Mouse (Mus musculus): ENCODE data around the gene Ide.
A peak's percentile ranks its signal among the peaks of the same experiment; 100 is the strongest.

Ide gene

GRCm38 (mm10) chr19:37337752-37338151, at the start of gene Ide:
Gene Ide (minus strand): TSS chr19:37337852.
- no peak for DNase-seq

DNA sequence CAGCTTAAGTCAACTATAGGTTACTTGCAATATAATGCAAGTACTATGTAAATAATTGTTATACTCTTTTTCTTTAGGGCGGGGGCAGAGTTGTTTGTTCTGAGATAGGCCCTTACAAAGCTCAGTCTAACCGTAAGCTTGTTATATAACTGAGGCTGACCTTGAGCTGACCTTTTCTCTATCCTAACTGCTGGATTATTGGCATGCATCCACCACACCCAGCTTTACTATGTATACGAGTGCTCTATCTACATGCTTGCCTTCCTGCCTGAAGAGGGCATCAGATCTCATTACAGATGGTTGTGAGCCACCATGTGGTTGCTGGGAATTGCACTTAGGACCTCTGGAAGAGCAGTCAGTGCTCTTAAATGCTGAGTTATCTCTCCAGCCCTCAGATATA, 48.5 kb upstream of the Ide start:
- DNase-seq, result no peak

DNA sequence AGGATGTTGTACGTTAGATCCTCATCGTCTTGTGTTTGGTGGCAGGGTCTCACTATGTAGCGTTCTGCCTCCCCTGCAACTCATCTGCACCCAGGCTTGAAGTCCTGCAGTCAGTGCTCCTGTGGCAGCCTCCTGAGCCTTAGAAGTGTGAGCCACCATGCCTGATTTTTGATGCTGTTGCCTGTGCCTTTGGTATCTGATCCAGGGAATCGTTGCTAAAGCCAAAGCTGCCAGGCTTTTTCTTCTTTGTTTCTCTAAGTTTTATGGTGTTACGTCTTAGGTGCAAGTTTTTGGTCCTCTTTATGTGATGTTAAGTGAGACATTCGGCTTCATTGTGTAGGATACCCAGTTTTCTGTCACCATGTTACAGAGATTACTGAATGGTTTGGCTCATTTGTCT, 41.2 kb upstream of the Ide start:
- DNase-seq, result no peak

GRCm38 (mm10) chr19:37377404-37377990, 39.8 kb upstream of the Ide start:
- DNase-seq, result no peak

GRCm38 (mm10) chr19:37376841-37377240, 39.2 kb upstream of the Ide start:
- DNase-seq, result peak; percentile 10

DNA sequence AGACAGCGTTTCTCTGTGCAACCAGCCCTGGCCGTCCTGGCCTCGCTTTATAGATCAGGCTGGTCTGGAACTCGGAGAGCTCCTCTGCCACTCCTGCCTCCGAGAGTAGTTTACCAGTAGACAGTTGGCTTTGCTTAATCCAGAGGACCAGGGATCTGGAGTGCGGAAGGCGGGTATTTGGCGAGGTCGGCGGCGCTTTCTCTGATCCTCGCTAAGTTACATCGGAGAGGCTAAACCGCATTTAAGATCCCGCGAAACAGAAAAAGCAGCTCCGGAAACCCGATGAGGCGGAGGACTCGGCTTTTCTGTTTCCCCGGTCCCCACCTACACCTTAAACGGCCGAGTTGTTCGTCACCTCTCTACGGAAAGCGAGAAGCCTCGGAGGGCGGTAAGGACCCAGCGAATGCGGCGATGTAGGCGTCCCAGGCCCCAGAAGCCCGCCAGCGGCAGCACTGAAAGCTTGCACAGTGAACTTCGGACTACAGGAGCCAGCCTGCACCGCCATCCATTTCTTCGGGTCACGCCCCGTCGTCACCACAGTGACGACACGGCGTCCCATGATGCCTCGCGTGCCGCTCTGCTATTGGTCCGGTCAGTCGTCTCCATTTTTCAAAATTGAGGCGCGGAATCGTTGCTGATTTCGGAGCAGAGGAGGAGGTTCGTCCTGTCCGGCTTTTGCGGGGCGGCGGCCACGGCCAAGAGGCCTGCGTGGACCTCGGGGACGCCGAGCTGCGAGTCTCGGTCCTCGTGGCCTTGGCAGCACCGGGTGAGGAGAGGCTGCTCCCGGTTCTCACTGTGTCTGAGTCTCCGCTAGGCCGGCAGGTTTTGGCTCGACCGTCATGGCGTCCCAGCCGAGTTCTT, 38.3 kb upstream of the Ide start, which contains the start of gene Kif11:
Gene Kif11 (plus strand): TSS at position 649 of the 861 bp plus-strand sequence.
- DNase-seq, result peak; percentile 95

- DNase-seq, result peak; percentile 9
These were observed 37.5 kb upstream of the Ide start for GRCm38 (mm10) chr19:37374941-37375754.

DNA sequence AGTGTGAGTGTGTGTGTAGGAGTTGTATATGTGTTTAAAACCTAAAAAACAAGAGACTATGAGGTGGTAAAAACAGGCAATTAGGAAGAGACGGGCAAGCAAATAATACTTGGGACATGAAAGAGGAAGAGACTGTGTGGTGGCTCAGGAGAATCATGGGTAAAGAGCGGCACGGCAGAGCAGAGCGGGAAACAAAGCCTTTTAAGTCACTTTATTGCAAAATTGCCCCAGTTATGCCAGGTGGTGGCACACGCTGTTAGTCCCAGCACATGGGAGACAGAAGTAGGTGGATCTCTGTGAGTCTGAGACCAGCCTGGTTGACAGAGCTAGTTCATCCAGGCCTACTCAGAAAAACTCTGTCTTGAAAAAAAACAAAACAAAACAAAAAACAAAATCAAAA, 32.7 kb upstream of the Ide start:
- no peak for DNase-seq

DNA sequence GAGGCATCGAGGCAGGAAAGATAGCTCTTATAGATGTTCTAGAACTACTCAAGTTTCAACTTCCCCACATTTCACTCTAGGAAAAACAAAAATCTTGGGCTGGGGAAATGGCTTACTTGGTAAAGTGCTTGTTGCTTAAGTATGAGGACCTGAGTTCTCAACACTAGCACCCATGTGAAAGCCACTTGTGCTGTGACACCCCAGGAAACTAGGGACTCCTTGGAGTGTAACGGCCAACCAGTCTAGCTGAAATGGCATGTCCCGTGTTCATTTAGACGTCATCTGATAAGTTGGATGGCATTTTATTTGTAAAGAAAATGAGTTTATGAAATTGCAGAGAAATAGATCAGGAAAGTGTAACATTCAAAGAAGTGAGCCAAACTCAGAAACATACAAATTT, 32.3 kb upstream of the Ide start:
- DNase-seq, result no peak

GRCm38 (mm10) chr19:37368990-37369389, 31.3 kb upstream of the Ide start:
- DNase-seq, result no peak

DNA sequence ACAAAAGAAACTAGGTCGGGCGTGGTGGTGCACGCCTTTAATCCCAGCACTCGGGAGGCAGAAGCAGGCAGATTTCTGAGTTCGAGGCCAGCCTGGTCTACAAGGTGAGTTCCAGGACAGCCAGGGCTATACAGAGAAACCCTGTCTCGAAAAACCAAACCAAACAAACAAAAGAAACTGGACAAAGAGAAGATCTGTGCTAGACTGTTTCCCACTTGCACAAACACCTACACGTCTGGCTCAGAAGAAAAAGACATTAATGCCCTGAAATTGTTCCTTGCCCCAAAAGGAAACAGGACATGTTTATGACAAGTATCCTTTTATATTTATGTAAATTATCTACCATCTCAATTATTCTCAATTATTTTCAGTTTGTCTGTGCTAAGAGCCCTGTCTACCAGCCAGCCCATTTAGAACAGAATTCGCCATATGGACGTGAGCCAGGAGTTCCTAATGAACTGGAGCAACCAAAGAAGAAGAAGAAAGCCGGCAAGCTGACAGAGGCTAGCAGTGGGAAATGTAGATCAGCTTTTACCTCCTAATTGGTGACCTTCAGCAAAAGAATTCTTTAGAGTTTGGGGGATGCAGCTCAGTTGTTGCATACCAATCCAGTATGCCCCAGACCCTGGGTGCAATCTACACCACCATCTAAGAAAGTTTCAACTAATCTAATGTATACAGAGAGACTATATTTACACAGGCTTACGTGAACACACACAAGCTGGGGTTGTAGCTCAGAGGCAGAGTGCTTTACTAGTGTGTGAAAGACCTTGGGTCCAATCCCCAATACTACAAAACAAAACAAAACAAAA, 25.7 kb upstream of the Ide start:
- DNase-seq, result no peak

- no peak for DNase-seq
These were observed 24.9 kb upstream of the Ide start for GRCm38 (mm10) chr19:37362545-37362944.

- no peak for DNase-seq
These were observed 22.4 kb upstream of the Ide start for GRCm38 (mm10) chr19:37360044-37360443.

DNA sequence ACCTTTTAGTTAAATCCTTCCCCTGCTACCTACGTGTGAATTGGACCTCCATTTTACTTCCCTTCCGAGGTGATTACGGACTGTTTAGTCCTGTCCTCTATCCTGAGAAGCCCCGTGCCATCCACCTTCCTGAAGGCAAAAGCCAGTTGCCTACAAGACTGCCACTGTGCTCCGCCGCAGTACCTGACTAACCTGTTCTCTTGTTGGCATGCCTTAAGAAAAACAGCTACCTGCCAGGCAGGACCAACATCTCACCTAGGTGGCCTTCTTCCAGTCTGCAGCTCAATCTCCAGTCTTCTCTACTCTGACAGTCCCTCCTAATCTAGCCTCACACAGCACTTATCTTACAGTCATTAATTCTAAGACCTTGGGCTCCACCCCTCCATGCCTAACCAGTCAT, 15.7 kb upstream of the Ide start:
- no peak for DNase-seq

DNA sequence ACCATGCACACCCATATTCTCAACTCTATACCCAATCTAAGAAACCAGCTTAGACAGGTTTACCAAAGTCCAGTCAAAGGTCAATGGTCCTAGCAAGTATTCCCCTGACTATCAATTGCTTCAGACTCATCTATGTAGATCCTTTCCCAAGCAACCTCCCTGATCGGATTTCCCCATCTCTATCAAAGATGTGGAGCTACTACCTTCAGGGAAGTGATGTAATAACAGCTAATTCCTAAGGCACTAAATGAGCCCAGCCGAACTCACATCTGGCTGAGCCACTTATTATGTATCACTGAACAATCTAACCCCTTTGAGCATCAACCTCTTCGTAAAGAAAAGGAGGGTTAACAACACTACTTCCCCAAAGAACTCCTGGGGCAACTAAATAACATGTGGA, 15.1 kb upstream of the Ide start:
- DNase-seq, result no peak

DNA sequence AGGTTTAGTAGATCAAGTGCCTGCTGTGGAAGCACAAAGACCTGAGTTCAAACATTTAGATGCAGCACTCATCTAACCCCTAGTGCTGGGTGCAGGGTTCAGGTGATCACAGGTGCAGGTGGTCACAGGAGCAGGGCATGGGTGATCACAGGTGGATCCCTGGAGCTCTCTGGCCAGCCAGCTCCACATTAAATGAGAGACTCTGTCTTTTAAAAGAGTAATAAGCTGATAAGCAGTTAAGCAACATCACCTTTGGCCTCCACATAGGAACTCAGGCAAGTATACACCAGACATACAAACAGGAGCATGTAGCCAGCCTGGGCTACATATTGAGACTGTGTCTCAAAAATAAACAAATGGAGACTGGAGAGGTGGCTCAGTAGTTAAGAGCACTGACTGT, 11.3 kb upstream of the Ide start:
- DNase-seq, result no peak

GRCm38 (mm10) chr19:37348331-37348730, 10.7 kb upstream of the Ide start:
- no peak for DNase-seq

DNA sequence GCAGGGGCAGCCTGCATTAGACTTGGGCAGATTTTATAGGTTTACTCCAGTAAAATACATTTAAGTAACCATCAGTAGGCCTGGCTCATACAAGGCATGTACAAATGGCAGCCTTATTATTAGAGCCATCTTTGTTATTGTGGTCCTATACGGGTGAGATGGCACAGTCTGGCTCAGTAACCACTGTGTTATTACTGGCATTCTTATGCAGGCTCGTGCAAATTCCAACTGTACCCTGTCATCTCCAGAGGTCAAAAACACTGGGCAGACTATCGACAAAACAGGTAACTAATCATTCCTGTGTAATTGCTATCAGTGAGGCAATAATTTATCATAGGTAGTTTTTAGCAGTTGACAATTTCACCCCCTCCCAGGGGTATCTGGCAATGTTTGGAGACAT, 8.6 kb upstream of the Ide start:
- no peak for DNase-seq

GRCm38 (mm10) chr19:37343899-37344298, 6.2 kb upstream of the Ide start:
- DNase-seq, result no peak

GRCm38 (mm10) chr19:37340931-37341330, 3.3 kb upstream of the Ide start:
- DNase-seq, result no peak

DNA sequence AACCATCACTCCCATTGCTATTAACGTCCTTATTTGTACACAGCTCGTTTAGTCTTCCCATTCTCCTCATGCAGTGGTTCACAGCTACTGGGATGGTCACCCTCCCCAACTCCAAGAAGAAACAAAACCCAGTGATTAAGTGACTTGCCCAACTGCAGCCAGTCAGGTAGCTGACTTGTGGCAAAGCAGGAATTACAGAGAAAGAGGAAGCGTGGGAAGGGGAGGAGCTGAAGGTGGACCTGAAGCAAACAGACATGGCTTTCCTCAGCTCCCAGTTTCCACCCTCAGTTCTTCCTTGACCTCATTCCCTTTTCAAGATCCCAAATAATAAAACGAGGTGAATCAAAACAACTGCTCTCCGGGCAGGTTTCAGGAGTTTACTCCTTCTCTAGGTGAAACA, 2.8 kb upstream of the Ide start:
- DNase-seq, result no peak

DNA sequence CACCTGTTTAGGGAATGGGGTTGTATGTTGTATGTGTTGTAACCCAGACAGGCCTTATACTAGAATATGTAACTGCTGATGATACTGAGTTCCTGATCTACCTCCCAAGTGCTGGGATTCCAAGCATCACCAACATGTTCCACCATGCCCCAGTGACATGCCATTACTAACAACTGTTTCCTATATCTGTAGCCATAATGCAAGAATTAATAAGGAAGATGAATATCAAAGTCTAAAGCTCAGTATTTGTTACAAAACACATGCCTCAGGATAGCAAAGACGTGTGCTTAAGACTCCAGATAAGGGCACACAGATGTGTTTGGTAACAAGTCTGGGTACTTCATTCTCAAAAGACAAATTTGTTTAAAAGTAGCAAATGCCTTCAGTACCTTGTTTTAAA, 2.3 kb downstream of the Ide start:
- DNase-seq, result no peak

GRCm38 (mm10) chr19:37333357-37333756, 4.3 kb downstream of the Ide start:
- no peak for DNase-seq

Measured in cerebellum, adult 9-10 months (tissue).